Mouse (Mus musculus) cerebellum, postnatal 25 days (tissue): ENCODE measurements around the gene Rnf114.
A peak's percentile ranks its signal among the peaks of the same experiment; 100 is the strongest.

Experiments
- DNase-seq, 2 experiments: peaks; one replicate each; pipeline ENCODE4 v3.0.0; 2021; ENCODE audit warnings: mixed read lengths in 2 of 2

Rnf114 gene

GRCm38 (mm10) chr2:167475596-167475995, 16.8 kb upstream of the Rnf114 start:
- peak in 1 of 2 experiments; percentile 54 for DNase-seq

GRCm38 (mm10) chr2:167476200-167476688, 16.2 kb upstream of the Rnf114 start:
- DNase-seq, result peak; percentile 88 to 90

GRCm38 (mm10) chr2:167476762-167477161, 15.7 kb upstream of the Rnf114 start:
- no peak for DNase-seq

- peak; percentile 47 to 60 for DNase-seq
Measured at GRCm38 (mm10) chr2:167478128-167478527, 14.3 kb upstream of the Rnf114 start.

GRCm38 (mm10) chr2:167479501-167479900, 12.9 kb upstream of the Rnf114 start:
- no peak for DNase-seq

GRCm38 (mm10) chr2:167482681-167483080, 9.8 kb upstream of the Rnf114 start:
- peak; percentile 64 to 65 for DNase-seq

- DNase-seq, result peak; percentile 64 to 65
Measured at GRCm38 (mm10) chr2:167483081-167483826, 9.2 kb upstream of the Rnf114 start.

GRCm38 (mm10) chr2:167483827-167484410, 8.5 kb upstream of the Rnf114 start:
- peak; percentile 77 for DNase-seq

GRCm38 (mm10) chr2:167484932-167485331, 7.5 kb upstream of the Rnf114 start:
- no peak for DNase-seq

- peak; percentile 89 to 92 for DNase-seq
Measured at GRCm38 (mm10) chr2:167485501-167486377, 6.7 kb upstream of the Rnf114 start.

GRCm38 (mm10) chr2:167486573-167486972, 5.9 kb upstream of the Rnf114 start:
- peak; percentile 79 to 84 for DNase-seq

- peak in 1 of 2 experiments; percentile 25 for DNase-seq
Measured at GRCm38 (mm10) chr2:167487551-167487950, 4.9 kb upstream of the Rnf114 start.

- DNase-seq, result peak in 1 of 2 experiments; percentile 45
Measured at GRCm38 (mm10) chr2:167487994-167488393, 4.5 kb upstream of the Rnf114 start.

- DNase-seq, result peak; percentile 62 to 66
Measured at GRCm38 (mm10) chr2:167490813-167491525, 1.5 kb upstream of the Rnf114 start.

GRCm38 (mm10) chr2:167492713-167493636, 530 bp downstream of the Rnf114 start, which contains the start of gene Spata2:
TSS of gene Spata2 (minus strand) at chr2:167492887.
- DNase-seq, result peak; percentile 95 to 96

- no peak for DNase-seq
Measured at GRCm38 (mm10) chr2:167496437-167496836, 4.0 kb downstream of the Rnf114 start.

GRCm38 (mm10) chr2:167497272-167497671, 4.8 kb downstream of the Rnf114 start:
- peak in 1 of 2 experiments; percentile 57 for DNase-seq

- DNase-seq, result no peak
Measured at GRCm38 (mm10) chr2:167502554-167503252, 10.3 kb downstream of the Rnf114 start.

- DNase-seq, result peak; percentile 93 to 97
Measured at GRCm38 (mm10) chr2:167503253-167503895, 10.9 kb downstream of the Rnf114 start.

GRCm38 (mm10) chr2:167503896-167504349, 11.5 kb downstream of the Rnf114 start:
- peak; percentile 67 to 74 for DNase-seq
